Mouse (Mus musculus) lung, adult 2 months (tissue): Measurements from ENCODE around the gene Topaz1.

Source experiments
- CTCF ChIP-seq: fragments of 200-500 bp; IDR thresholded peaks from 2 replicates; pipeline ENCODE4 v1.5.1; 2011; ENCODE audit warnings: mild to moderate bottlenecking, low read length, control low read depth; ENCODE audit not compliant: insufficient read depth
- POLR2A ChIP-seq: fragments of 200-500 bp; IDR thresholded peaks from 2 replicates; pipeline ENCODE4 v1.6.1; 2011; ENCODE audit warnings: low read depth, mild to moderate bottlenecking, control low read depth, low read length, borderline replicate concordance; ENCODE audit errors: extremely low read depth

DNA sequence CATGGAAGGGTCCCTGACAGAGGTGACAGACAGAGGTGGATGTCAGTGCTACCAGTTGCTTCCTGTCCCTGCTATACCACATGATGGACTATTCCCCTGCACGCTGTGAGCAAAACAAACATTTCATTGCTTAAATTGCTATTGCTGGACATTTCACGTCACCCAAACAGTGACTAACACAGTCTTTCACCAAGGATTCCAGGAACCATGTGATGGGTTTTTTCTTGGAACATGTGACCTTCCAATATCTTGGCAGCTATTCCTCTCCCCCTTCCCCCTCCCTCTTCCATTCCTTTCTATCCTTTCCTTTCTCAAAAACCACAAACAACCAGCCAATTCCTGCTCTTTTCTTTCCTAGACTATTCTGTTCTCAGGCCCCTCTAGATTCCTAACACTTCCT, 33.3 kb upstream of the Topaz1 start:
- no peak for TF ChIP-seq CTCF
- no peak for TF ChIP-seq POLR2A
